Mouse (Mus musculus): ENCODE measurements around the gene Lyrm7.

DNA sequence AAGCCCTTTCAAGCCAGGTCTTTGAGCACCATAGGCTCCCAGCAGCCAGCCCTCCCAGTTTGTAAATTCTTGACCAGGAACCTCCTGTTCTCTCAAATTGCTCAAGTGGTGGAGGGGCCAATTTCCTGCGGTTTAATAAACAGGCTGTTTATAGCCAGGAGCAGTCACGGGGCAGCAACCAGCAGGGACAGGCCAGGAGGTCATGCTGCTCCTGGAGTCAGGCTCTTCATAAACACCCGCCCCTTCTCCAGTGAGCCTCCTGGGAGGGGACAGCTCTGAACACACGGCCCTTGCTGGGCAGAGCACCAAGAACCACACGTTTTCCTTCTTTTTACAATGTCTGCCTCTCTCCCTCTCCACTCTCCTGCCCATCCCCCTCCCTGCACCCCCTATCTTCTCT lies 24.2 kb upstream of the Lyrm7 start:
- TF ChIP-seq POLR2A (IDR thresholded peaks at IDR 0.05; ENCODE audit: insufficient read depth, low read length) (no peak), CTCF (IDR thresholded peaks at IDR 0.05; ENCODE audit: low read depth, low read length) (no peak), EP300 (IDR thresholded peaks at IDR 0.05; ENCODE audit: insufficient read depth, low read depth, low read length) (no peak)
